Mouse (Mus musculus) MEL (cell line): ENCODE results near the gene Ywhah. TPM values are rescaled to one million over a fixed set of nuclear protein-coding genes. Genes with fewer than 3 reads are reported as not detected.

ENCODE experiments used
- DNase-seq: peaks from one replicate; pipeline ENCODE4 v3.0.0; 2011; ENCODE audit warnings: low read depth, low spot score
- H3K27ac ChIP-seq: 2 replicates; pipeline ENCODE4 v1.5.1; 2012; ENCODE audit warnings: low read depth, mild to moderate bottlenecking, control low read depth, low read length, moderate library complexity; ENCODE audit not compliant: control insufficient read depth
- H3K27me3 ChIP-seq, 2 experiments: fragments of 150-350 bp in 1 of 2; sonication (generic) in 1 of 2; 2 replicates each; pipeline ENCODE4 v1.6.1; 2012; ENCODE audit warnings: low read length in 2 of 2, mild to moderate bottlenecking in 2 of 2, improper control_type of control experiment in 1 of 2, moderate library complexity in 1 of 2; ENCODE audit not compliant: insufficient read depth in 2 of 2, control insufficient read depth in 1 of 2
- H3K36me3 ChIP-seq, 2 experiments: 2 replicates each; pipeline ENCODE4 v1.6.1; 2012 to 2014; ENCODE audit warnings: low read length in 2 of 2, improper control_type of control experiment in 1 of 2, inconsistent platforms in 1 of 2, mild to moderate bottlenecking in 1 of 2; ENCODE audit not compliant: insufficient read depth in 2 of 2, control insufficient read depth in 1 of 2
- H3K4me1 ChIP-seq, 2 experiments: fragments of 150-350 bp in 1 of 2; sonication (generic) in 1 of 2; 2 replicates each; pipeline ENCODE4 v1.6.1; 2012; ENCODE audit warnings: low read length in 2 of 2, improper control_type of control experiment in 1 of 2, mild to moderate bottlenecking in 1 of 2; ENCODE audit not compliant: insufficient read depth in 2 of 2, control insufficient read depth in 1 of 2
- H3K4me3 ChIP-seq, 2 experiments: fragments of 150-350 bp in 1 of 2; sonication (generic) in 1 of 2; 2 replicates each; pipeline ENCODE4 v1.5.1; 2012; ENCODE audit warnings: low read depth in 2 of 2, low read length in 2 of 2, mild to moderate bottlenecking in 2 of 2, moderate library complexity in 2 of 2, control low read depth in 1 of 2, improper control_type of control experiment in 1 of 2; ENCODE audit not compliant: control insufficient read depth in 1 of 2, insufficient read depth in 1 of 2
- H3K79me2 ChIP-seq: 2 replicates; pipeline ENCODE4 v1.6.1; 2012; ENCODE audit warnings: mild to moderate bottlenecking, low read length, moderate library complexity; ENCODE audit not compliant: control insufficient read depth, poor library complexity, insufficient read depth
- H3K9ac ChIP-seq: 2 replicates; pipeline ENCODE4 v1.6.1; 2012; ENCODE audit warnings: low read depth, mild to moderate bottlenecking, control low read depth, low read length, moderate library complexity; ENCODE audit not compliant: control insufficient read depth, poor library complexity, severe bottlenecking
- H3K9me3 ChIP-seq: fragments of 150-350 bp; sonication (generic); replicated peaks from 2 replicates; pipeline ENCODE4 v1.6.1; 2012; ENCODE audit warnings: mild to moderate bottlenecking, low read length, improper control_type of control experiment, moderate library complexity; ENCODE audit not compliant: insufficient read depth
- CTCF ChIP-seq, 3 experiments: IDR thresholded peaks in 2 of 3; conservative IDR thresholded peaks in 1 of 3; 2 replicates each; pipeline ENCODE4 v1.5.1; 2011 to 2012; ENCODE audit warnings: low read length in 3 of 3, low read depth in 2 of 3, mild to moderate bottlenecking in 2 of 3, improper control_type of control experiment in 1 of 3, inconsistent platforms in 1 of 3, mixed read lengths in 1 of 3, moderate library complexity in 1 of 3; ENCODE audit not compliant: control insufficient read depth in 1 of 3, insufficient read depth in 1 of 3, poor library complexity in 1 of 3, severe bottlenecking in 1 of 3
- ELF1 ChIP-seq: IDR thresholded peaks from 2 replicates; pipeline ENCODE4 v1.6.1; 2014; ENCODE audit warnings: low read depth, mild to moderate bottlenecking, inconsistent platforms, low read length, improper control_type of control experiment, moderate library complexity
- ETS1 ChIP-seq: IDR thresholded peaks from 2 replicates; pipeline ENCODE4 v1.6.1; 2012; ENCODE audit warnings: low read depth, mild to moderate bottlenecking, inconsistent platforms, low read length, improper control_type of control experiment, moderate library complexity
- GABPA ChIP-seq: IDR thresholded peaks from 2 replicates; pipeline ENCODE4 v1.6.1; 2012; ENCODE audit warnings: low read depth, mild to moderate bottlenecking, inconsistent platforms, low read length, improper control_type of control experiment, moderate library complexity
- GATA1 ChIP-seq: IDR thresholded peaks from 2 replicates; pipeline ENCODE4 v1.6.1; 2011; ENCODE audit warnings: low read depth, low read length, improper control_type of control experiment
- HCFC1 ChIP-seq: IDR thresholded peaks from 2 replicates; pipeline ENCODE4 v1.6.1; 2012; ENCODE audit warnings: low read depth, mild to moderate bottlenecking, inconsistent platforms, low read length, improper control_type of control experiment, moderate library complexity
- JUND ChIP-seq: IDR thresholded peaks from 2 replicates; pipeline ENCODE4 v1.6.1; 2011; ENCODE audit warnings: low read depth, mild to moderate bottlenecking, improper control_type of control experiment, low read length
- KAT2A ChIP-seq: conservative IDR thresholded peaks from 2 replicates; pipeline ENCODE4 v1.6.1; 2012; ENCODE audit warnings: low read depth, low read length, improper control_type of control experiment, inconsistent platforms
- MAFK ChIP-seq: IDR thresholded peaks from 2 replicates; pipeline ENCODE4 v1.6.1; 2011; ENCODE audit warnings: low read depth, mild to moderate bottlenecking, low read length, improper control_type of control experiment, borderline replicate concordance
- MEF2A ChIP-seq: IDR thresholded peaks from 2 replicates; pipeline ENCODE4 v1.6.1; 2014; ENCODE audit warnings: low read depth, mild to moderate bottlenecking, inconsistent platforms, low read length, improper control_type of control experiment; ENCODE audit not compliant: poor library complexity, insufficient replicate concordance, severe bottlenecking; ENCODE audit errors: extremely low read depth
- MYB ChIP-seq: IDR thresholded peaks from 2 replicates; pipeline ENCODE4 v1.6.1; 2011; ENCODE audit warnings: mild to moderate bottlenecking, low read depth, low read length, improper control_type of control experiment
- MYC ChIP-seq: IDR thresholded peaks from 2 replicates; pipeline ENCODE4 v1.6.1; 2011; ENCODE audit warnings: low read depth, mild to moderate bottlenecking, low read length, improper control_type of control experiment, moderate library complexity
- NRF1 ChIP-seq: IDR thresholded peaks from 2 replicates; pipeline ENCODE4 v1.6.1; 2014; ENCODE audit warnings: low read depth, mild to moderate bottlenecking, inconsistent platforms, low read length, improper control_type of control experiment, moderate library complexity; ENCODE audit not compliant: poor library complexity, insufficient read depth, severe bottlenecking
- POLR2A ChIP-seq, 2 experiments: IDR thresholded peaks; 2 replicates each; pipeline ENCODE4 v1.6.1; 2011 to 2012; ENCODE audit warnings: low read length in 2 of 2, mild to moderate bottlenecking in 2 of 2, control low read depth in 1 of 2, improper control_type of control experiment in 1 of 2, low read depth in 1 of 2, moderate library complexity in 1 of 2; ENCODE audit not compliant: control insufficient read depth in 1 of 2, insufficient read depth in 1 of 2, poor library complexity in 1 of 2
- RAD21 ChIP-seq: IDR thresholded peaks from 2 replicates; pipeline ENCODE4 v1.6.1; 2011; ENCODE audit warnings: mild to moderate bottlenecking, low read depth, low read length, improper control_type of control experiment
- RCOR1 ChIP-seq: IDR thresholded peaks from 2 replicates; pipeline ENCODE4 v1.6.1; 2012; ENCODE audit warnings: low read depth, mild to moderate bottlenecking, inconsistent platforms, low read length, improper control_type of control experiment
- TAL1 ChIP-seq: IDR thresholded peaks from 2 replicates; pipeline ENCODE4 v1.6.1; 2012; ENCODE audit warnings: mild to moderate bottlenecking, inconsistent platforms, low read length, moderate library complexity, mixed read lengths
- TBP ChIP-seq: IDR thresholded peaks from 2 replicates; pipeline ENCODE4 v1.8.0; 2011; ENCODE audit warnings: low read depth, low read length, improper control_type of control experiment
- TCF12 ChIP-seq: IDR thresholded peaks from 2 replicates; pipeline ENCODE4 v1.6.1; 2014; ENCODE audit warnings: low read depth, mild to moderate bottlenecking, inconsistent platforms, low read length, improper control_type of control experiment, moderate library complexity
- UBTF ChIP-seq: IDR thresholded peaks from 2 replicates; pipeline ENCODE4 v1.6.1; 2012; ENCODE audit warnings: low read depth, mild to moderate bottlenecking, inconsistent platforms, low read length, improper control_type of control experiment, moderate library complexity, borderline replicate concordance; ENCODE audit not compliant: insufficient read depth
- USF1 ChIP-seq: IDR thresholded peaks from 2 replicates; pipeline ENCODE4 v1.6.1; 2014; ENCODE audit warnings: low read depth, mild to moderate bottlenecking, inconsistent platforms, low read length, improper control_type of control experiment, moderate library complexity
- ZC3H11A ChIP-seq: IDR thresholded peaks from 2 replicates; pipeline ENCODE4 v1.6.1; 2012; ENCODE audit warnings: low read depth, mild to moderate bottlenecking, inconsistent platforms, low read length, improper control_type of control experiment
- ZMIZ1 ChIP-seq: IDR thresholded peaks from 2 replicates; pipeline ENCODE4 v1.6.1; 2012; ENCODE audit warnings: low read depth, mild to moderate bottlenecking, inconsistent platforms, low read length, improper control_type of control experiment, moderate library complexity
- ZNF384 ChIP-seq: IDR thresholded peaks from 2 replicates; pipeline ENCODE4 v1.6.1; 2012; ENCODE audit warnings: low read depth, mild to moderate bottlenecking, inconsistent platforms, low read length, improper control_type of control experiment
- polyA plus RNA-seq, 2 experiments: library from polyadenylated mRNA; stranded (reverse) in 1 of 2; unstranded in 1 of 2; fragments of >175 nt in 1 of 2; fragments of >200 nt in 1 of 2; gene quantifications; 2 replicates each; pipeline versions ENCODE4 v1.2.1 to v1.2.4; 2012; ENCODE audit warnings: low replicate concordance in 2 of 2, low read depth in 1 of 2; ENCODE audit not compliant: insufficient read length in 2 of 2, insufficient read depth in 1 of 2, missing spikeins in 1 of 2
- total RNA-seq: library from RNA; depleted of rRNA; stranded (reverse); fragments of 300-350 nt; gene quantifications from 2 replicates; pipeline ENCODE4 v1.2.3, GENCODE M21; 2012

Ywhah gene
- total and polyA plus RNA-seq, 3 experiments, result 80.0 to 312 TPM; not detected in 1

GRCm38 (mm10) chr5:33002781-33003180 lies 15.8 kb upstream of the Ywhah start:
- no peaks in the 10 kb centered on the region for H3K79me2 ChIP-seq
- no peaks in the 10 kb centered on the region for H3K9me3 ChIP-seq
- peaks cover 0 to 5% of the 10 kb centered on the region in 2 experiments; a peak in 1 of 4 replicates for H3K4me1 ChIP-seq
- TF ChIP-seq MYC (no peak), GATA1 (no peak), RAD21 (no peak), ETS1 (no peak), KAT2A (no peak), NRF1 (no peak), RCOR1 (no peak)
- no peak overlapping the region for H3K9ac ChIP-seq
- H3K4me3 ChIP-seq, result no peak overlapping the region
- no peak overlapping the region for H3K27ac ChIP-seq
- H3K27me3 ChIP-seq, result peaks cover 1 to 3% of the 10 kb centered on the region in 2 experiments; a peak in 3 of 4 replicates
- no peak for DNase-seq
- peaks cover 0 to 3% of the 10 kb centered on the region in 2 experiments; a peak in 2 of 4 replicates for H3K36me3 ChIP-seq

GRCm38 (mm10) chr5:33003500-33003899 lies 15.1 kb upstream of the Ywhah start:
- Histone ChIP-seq H3K27ac (no peak overlapping the region), H3K4me3 (no peak overlapping the region), H3K4me1 (no peaks in the 10 kb centered on the region), H3K36me3 (no peaks in the 10 kb centered on the region), H3K9me3 (no peaks in the 10 kb centered on the region), H3K27me3 (peaks cover 1 to 3% of the 10 kb centered on the region in 2 experiments; a peak in 3 of 4 replicates), H3K79me2 (no peaks in the 10 kb centered on the region), H3K9ac (no peak overlapping the region)
- TF ChIP-seq NRF1 (no peak), ZMIZ1 (no peak), TAL1 (no peak), GABPA (no peak), TCF12 (no peak), ELF1 (no peak), RAD21 (no peak), UBTF (no peak), MEF2A (no peak), TBP (no peak), ZNF384 (no peak), MYB (no peak), KAT2A (no peak), POLR2A (IDR thresholded peaks at IDR 0.05; ENCODE audit: control insufficient read depth in 1 of 2, insufficient read depth in 1 of 2, low read depth in 1 of 2, low read length in 2 of 2, poor library complexity in 1 of 2) (no peak), HCFC1 (no peak), MAFK (no peak), JUND (no peak), CTCF (IDR thresholded peaks at IDR 0.05 in 2 of 3, conservative IDR thresholded peaks at IDR 0.05 in 1 of 3; ENCODE audit: control insufficient read depth in 1 of 3, insufficient read depth in 1 of 3, low read depth in 2 of 3, low read length in 3 of 3, poor library complexity in 1 of 3, severe bottlenecking in 1 of 3) (no peak), USF1 (no peak), ZC3H11A (no peak)
- DNase-seq, result no peak
